Mouse (Mus musculus): ENCODE data around the gene Cacna1d.

- no peak for TF ChIP-seq EP300 (IDR thresholded peaks at IDR 0.05; ENCODE audit: low read depth)
- no peak for TF ChIP-seq CTCF (IDR thresholded peaks at IDR 0.05; ENCODE audit: low read depth)
These were observed 160.7 kb downstream of the Cacna1d start for GRCm38 (mm10) chr14:30330416-30331181.

Measured in heart, postnatal 0 days (tissue).